In the genomic region with DNA sequence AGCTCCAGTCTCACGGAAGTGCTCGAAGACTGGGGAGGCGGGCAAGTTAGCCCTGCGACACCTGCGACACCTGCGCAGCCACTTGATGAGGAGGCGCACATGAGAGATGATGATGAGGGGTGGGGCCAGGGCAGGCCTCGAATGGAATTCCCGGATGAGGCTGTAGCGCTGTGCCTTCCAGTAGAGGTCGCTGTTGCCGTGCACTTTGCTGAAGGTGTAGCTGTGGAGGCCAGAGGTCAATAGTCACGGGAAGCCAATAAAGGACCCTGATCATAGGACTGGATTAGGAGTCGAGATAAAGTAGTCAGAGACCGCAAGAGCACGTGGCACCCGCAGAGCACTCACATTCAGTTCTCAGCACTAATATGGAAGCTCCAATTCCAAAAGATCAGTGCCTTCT, we compare ENCODE assay signal across 8 mouse cellular contexts. TPM values are rescaled to one million over a fixed set of nuclear protein-coding genes. Genes with fewer than 3 reads are reported as not detected.
DNase-seq lines count a peak whose midpoint lies in the region; ATAC-seq lines count a peak whose summit lies in the region.

No protein-coding gene starts in this region.

- peak; percentile 80 for DNase-seq in CD4-positive, CD25-positive, alpha-beta regulatory T cell, adult 2 months (ENCODE audit: low read depth, low spot score)
- DNase-seq in adrenal gland, postnatal 10 days, result peak; percentile 78
- DNase-seq in embryo, embryonic 9.5 days (ENCODE audit: extremely low spot score), result peak; percentile 86
- DNase-seq in kidney, postnatal 14 days, result peak; percentile 67
- DNase-seq in liver, embryonic 11.5 days (ENCODE audit: low spot score), result peak; percentile 73

- peak overlapping the region; percentile 20; the same call in 1 of the 2 replicates for H3K4me2 ChIP-seq in heart, embryonic 13.5 days
- H3K4me2 ChIP-seq in liver, embryonic 11.5 days, result peak overlapping the region; percentile 42
- H3K4me2 ChIP-seq in stomach, embryonic 16.5 days (ENCODE audit: low read depth, low read length), result 0 out of 2 replicates have a peak overlapping the region, but pooled peaks have one; percentile 11

- no peak overlapping the region for H3K4me3 ChIP-seq in heart, embryonic 13.5 days
- no peak overlapping the region for H3K4me3 ChIP-seq in liver, embryonic 11.5 days (ENCODE audit: low read depth, low read length)
- no peak overlapping the region for H3K4me3 ChIP-seq in stomach, embryonic 16.5 days (replicated peaks; ENCODE audit: low read length)

- ATAC-seq in heart, embryonic 13.5 days (ENCODE audit: extremely low read depth, insufficient number of reproducible peaks, low FRiP score, low TSS enrichment), result no peak
- peak; percentile 69 for ATAC-seq in liver, embryonic 11.5 days (replicated peaks; ENCODE audit: low FRiP score)
- peak; percentile 41 for ATAC-seq in monocyte, adult 5-6 weeks (replicated peaks; ENCODE audit: insufficient number of reproducible peaks, low FRiP score, low TSS enrichment, poor library complexity, severe bottlenecking)
- ATAC-seq in stomach, embryonic 16.5 days (ENCODE audit: insufficient read depth, low FRiP score), result peak; percentile 46; the same call in 1 of the 2 replicates

- peaks cover 9% of the 10 kb centered on the region for H3K4me1 ChIP-seq in heart, embryonic 13.5 days
- 0 out of 2 replicates have a peak, but pooled peaks cover 2% of the 10 kb centered on the region for H3K4me1 ChIP-seq in liver, embryonic 11.5 days (replicated peaks; ENCODE audit: control insufficient read depth, insufficient read depth, low read length)
- H3K4me1 ChIP-seq in stomach, embryonic 16.5 days (ENCODE audit: control insufficient read depth, insufficient read depth, low read length), result peaks cover 5% of the 10 kb centered on the region; the same call in 1 of the 2 replicates

- no peaks in the 10 kb centered on the region for H3K27me3 ChIP-seq in heart, embryonic 13.5 days (replicated peaks)
- H3K27me3 ChIP-seq in liver, embryonic 11.5 days (replicated peaks; ENCODE audit: control insufficient read depth, insufficient read depth, low read length), result no peaks in the 10 kb centered on the region; the same call in 1 of the 2 replicates
- H3K27me3 ChIP-seq in stomach, embryonic 16.5 days (ENCODE audit: control insufficient read depth, insufficient read depth, low read length), result no peaks in the 10 kb centered on the region

- H3K27ac ChIP-seq in heart, embryonic 13.5 days (replicated peaks), result no peak overlapping the region
- H3K27ac ChIP-seq in liver, embryonic 11.5 days (ENCODE audit: low read depth, low read length), result no peak overlapping the region
- no peak overlapping the region for H3K27ac ChIP-seq in stomach, embryonic 16.5 days (ENCODE audit: low read length)

- H3K36me3 ChIP-seq in heart, embryonic 13.5 days, result peaks cover 58% of the 10 kb centered on the region
- H3K36me3 ChIP-seq in liver, embryonic 11.5 days (ENCODE audit: control insufficient read depth, insufficient read depth, low read length), result no peaks in the 10 kb centered on the region
- no peaks in the 10 kb centered on the region for H3K36me3 ChIP-seq in stomach, embryonic 16.5 days (ENCODE audit: control insufficient read depth, insufficient read depth, low read length)

- H3K9ac ChIP-seq in heart, embryonic 13.5 days, result no peak overlapping the region
- H3K9ac ChIP-seq in liver, embryonic 11.5 days (ENCODE audit: low read depth, low read length), result no peak overlapping the region
- H3K9ac ChIP-seq in stomach, embryonic 16.5 days (ENCODE audit: low read length), result no peak overlapping the region

- whole genome bisulfite sequencing in heart, embryonic 13.5 days, result 15% methylated on average over 17 of the region's 17 CpGs
- WGBS in liver, embryonic 11.5 days, result 4% methylated on average over 17 of the region's 17 CpGs
- WGBS in stomach, embryonic 16.5 days, result 11% methylated on average over 17 of the region's 17 CpGs

- no peaks in the 10 kb centered on the region for H3K9me3 ChIP-seq in heart, embryonic 13.5 days
- no peaks in the 10 kb centered on the region for H3K9me3 ChIP-seq in liver, embryonic 11.5 days (ENCODE audit: control insufficient read depth, low read length)
- no peaks in the 10 kb centered on the region for H3K9me3 ChIP-seq in stomach, embryonic 16.5 days (replicated peaks; ENCODE audit: control insufficient read depth, low read length)

RNA-seq across cellular contexts. Expression of a gene that starts 28.0 kb away (rescaled TPM):
- total RNA-seq in adrenal gland, postnatal 10 days (2021), result under 1 TPM in 1 of 2 experiments, not detected in 1; 0.42 TPM
- polyA plus RNA-seq in heart, embryonic 13.5 days (2015; fragmentation: Nextera tagmentation; extraction: Ambion mirVana), result not detected in 2 replicates
- not detected in 2 replicates for polyA plus RNA-seq in liver, embryonic 11.5 days (2014; fragmentation: Nextera tagmentation; extraction: Ambion mirVana)
- total RNA-seq in monocyte, adult 5-6 weeks (2017), result not detected in 3 replicates
- polyA plus RNA-seq in stomach, embryonic 16.5 days (2015; fragmentation: Nextera tagmentation; extraction: Ambion mirVana), result not detected in 2 replicates

RNA-seq across cellular contexts. Expression of a gene that starts 28.3 kb away (rescaled TPM):
- 10 to 100 TPM; 15.9 to 26.8 TPM for total RNA-seq in adrenal gland, postnatal 10 days (2021)
- 12.7 and 13.5 TPM in 2 replicates for polyA plus RNA-seq in heart, embryonic 13.5 days (2015; fragmentation: Nextera tagmentation; extraction: Ambion mirVana)
- polyA plus RNA-seq in liver, embryonic 11.5 days (2014; fragmentation: Nextera tagmentation; extraction: Ambion mirVana), result 2.3 and 3.9 TPM in 2 replicates
- total RNA-seq in monocyte, adult 5-6 weeks (2017), result 9.7 to 15.3 TPM (median 10.4 TPM) in 3 replicates
- polyA plus RNA-seq in stomach, embryonic 16.5 days (2015; fragmentation: Nextera tagmentation; extraction: Ambion mirVana), result 30.1 and 32.2 TPM in 2 replicates

RNA-seq across cellular contexts. Expression of a gene that starts 29.8 kb away (rescaled TPM):
- 10 to 100 TPM; 10.7 to 47.8 TPM for total RNA-seq in adrenal gland, postnatal 10 days (2021)
- polyA plus RNA-seq in heart, embryonic 13.5 days (2015; fragmentation: Nextera tagmentation; extraction: Ambion mirVana), result 24.2 and 27.7 TPM in 2 replicates
- polyA plus RNA-seq in liver, embryonic 11.5 days (2014; fragmentation: Nextera tagmentation; extraction: Ambion mirVana), result 0.12 and 0.30 TPM in 2 replicates
- not detected in 3 replicates for total RNA-seq in monocyte, adult 5-6 weeks (2017)
- polyA plus RNA-seq in stomach, embryonic 16.5 days (2015; fragmentation: Nextera tagmentation; extraction: Ambion mirVana), result 1.0 and 3.1 TPM in 2 replicates
